Mouse (Mus musculus): Measurements from ENCODE around the gene Vav3. TPM values are rescaled to one million over a fixed set of nuclear protein-coding genes. Genes with fewer than 3 reads are reported as not detected.

Gene Vav3
- polyA plus RNA-seq (2012; rRNA removed): 6.9 and 8.8 TPM in 2 replicates

DNA sequence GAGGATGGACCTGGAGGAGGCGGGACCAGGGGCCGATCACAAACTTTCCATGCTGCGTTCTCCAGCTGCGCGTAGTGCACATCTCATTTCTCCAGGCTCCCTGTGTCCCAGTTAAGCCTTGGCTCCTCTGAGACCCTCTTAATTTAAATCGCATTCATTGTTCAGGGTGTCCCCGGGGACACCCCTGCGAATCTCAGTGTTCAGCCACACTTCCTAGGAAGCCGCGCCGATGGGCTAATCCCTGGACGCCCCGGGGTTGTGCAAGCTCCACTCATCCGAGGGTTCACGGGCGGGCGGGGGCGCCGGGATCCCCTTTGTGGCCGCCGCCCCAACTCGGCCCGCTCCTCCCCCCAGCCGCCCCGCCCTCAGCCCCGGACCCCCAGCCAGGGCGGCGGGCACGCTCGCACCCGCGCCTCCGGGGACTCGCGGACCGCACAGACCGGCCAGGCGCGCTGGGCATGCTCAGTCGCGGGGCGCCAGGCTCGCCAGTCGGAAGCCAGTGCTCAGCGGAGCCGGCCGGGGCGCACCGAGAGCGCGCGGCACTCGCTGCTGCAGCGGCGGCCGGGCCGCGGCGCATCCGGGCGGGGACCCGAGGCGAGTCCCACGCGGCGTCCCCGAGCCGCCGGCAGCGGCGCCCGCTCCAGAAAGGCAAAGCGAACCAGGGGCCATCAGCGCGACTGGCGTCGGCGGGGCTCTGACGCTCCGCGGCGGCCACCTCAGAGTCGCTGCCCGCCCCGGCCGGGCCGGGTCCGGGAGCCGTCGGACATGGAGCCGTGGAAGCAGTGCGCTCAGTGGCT lies at the start of gene Vav3:
Vav3 (plus strand) TSS at position 380 of the 797 bp plus-strand sequence.

Other genes starting within 250 kb of the Vav3 start
- gene Slc25a24, start 217.5 kb upstream of the Vav3 start, polyA plus RNA-seq (2012; rRNA removed): 4.1 and 4.8 TPM in 2 replicates

All from central nervous system, embryonic 18 days (tissue).